Mouse (Mus musculus) cerebellum, adult 2 months (tissue): ENCODE results near the gene Lrrc59.

Source experiments
- CTCF ChIP-seq: fragments of 200-500 bp; IDR thresholded peaks from 2 replicates; pipeline ENCODE4 v1.5.1; 2011; ENCODE audit warnings: low read depth, mild to moderate bottlenecking, control low read depth, low read length, moderate library complexity, borderline replicate concordance; ENCODE audit not compliant: insufficient read depth
- POLR2A ChIP-seq: fragments of 200-500 bp; IDR thresholded peaks from 2 replicates; pipeline ENCODE4 v1.6.1; 2011; ENCODE audit warnings: low read length, control low read depth, borderline replicate concordance; ENCODE audit not compliant: insufficient read depth

DNA sequence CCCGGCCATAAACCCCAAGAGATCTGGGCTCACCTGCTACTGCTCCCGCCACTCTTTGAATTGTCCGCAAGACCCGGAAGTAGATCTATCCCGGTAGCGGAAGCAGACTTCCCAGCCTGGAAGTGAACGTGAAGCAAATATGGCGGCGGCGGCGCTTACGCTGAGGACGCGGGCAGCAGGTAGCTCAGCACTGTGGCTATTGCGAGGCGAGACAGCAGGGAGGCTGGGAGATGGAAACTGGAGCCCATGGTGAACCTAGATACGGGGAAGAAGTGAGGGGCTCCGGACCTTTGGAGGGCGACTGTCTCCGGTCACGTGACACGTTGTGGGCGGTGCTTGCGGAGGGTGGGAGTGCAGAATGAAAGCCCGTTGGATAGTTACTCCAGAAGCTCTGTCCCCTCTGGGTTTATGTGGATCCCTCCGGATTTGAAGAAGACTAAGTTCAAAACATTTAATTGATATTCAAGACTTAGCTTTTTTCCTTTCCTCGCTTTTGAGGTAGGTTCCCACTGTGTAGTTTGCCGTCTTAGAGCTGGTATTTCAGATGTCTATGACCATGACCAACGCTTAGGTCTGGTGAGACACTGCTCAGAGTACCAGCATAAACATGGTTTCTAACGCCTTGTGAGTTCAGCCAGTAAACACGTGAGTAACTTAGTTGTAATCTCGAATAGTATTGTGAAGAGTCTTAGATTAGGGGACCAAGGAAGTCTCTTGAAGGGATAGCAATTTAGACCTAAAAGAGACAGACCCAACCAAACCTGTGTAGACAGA lies 24.3 kb downstream of the Lrrc59 start, which contains the start of the genes Mrpl27 and Eme1:
- TF ChIP-seq POLR2A (peak; percentile 47; the same call in 1 of the 2 replicates), CTCF (no peak)
